Mouse (Mus musculus): ENCODE measurements around the gene Arhgef25. TPM values are rescaled to one million over a fixed set of nuclear protein-coding genes. Genes with fewer than 3 reads are reported as not detected.
"Not testable (repeated sequence)": the region's sequence is repeated elsewhere in the genome, so short reads cannot be mapped to it uniquely, and the experiment has no call there.

Gene Arhgef25
- polyA plus RNA-seq, 1 experiment from 2014 or later = 19.6 TPM

- peaks cover 21% of the 10 kb centered on the region for H3K4me1 ChIP-seq (ENCODE audit: control insufficient read depth, insufficient read depth, low read length)
Observed at GRCm38 (mm10) chr10:127167614-127168192, 22.2 kb downstream of the Arhgef25 start.

GRCm38 (mm10) chr10:127166771-127167613 lies 22.9 kb downstream of the Arhgef25 start:
- H3K27me3 ChIP-seq (ENCODE audit: control insufficient read depth, insufficient read depth, low read depth, low read length) = peaks cover 11% of the 10 kb centered on the region
- H3K36me3 ChIP-seq (ENCODE audit: control insufficient read depth, insufficient read depth, low read length) = peaks cover 6% of the 10 kb centered on the region; the same call in 1 of the 2 replicates
- WGBS = 22% methylated on average over 15 of the region's 15 CpGs
- no peaks in the 10 kb centered on the region for H3K9me3 ChIP-seq (replicated peaks; ENCODE audit: control insufficient read depth, low read length, poor library complexity, severe bottlenecking)
- peak overlapping the region; percentile 94 for H3K9ac ChIP-seq (ENCODE audit: low read depth, low read length)
- ATAC-seq = no peak
- H3K4me2 ChIP-seq (ENCODE audit: low read length) = peak overlapping the region; percentile 75
- H3K4me1 ChIP-seq (ENCODE audit: control insufficient read depth, insufficient read depth, low read length) = peaks cover 21% of the 10 kb centered on the region
- peak overlapping the region; percentile 89 for H3K4me3 ChIP-seq (ENCODE audit: low read depth, low read length)
- peak overlapping the region; percentile 95 for H3K27ac ChIP-seq (ENCODE audit: low read length)

More at GRCm38 (mm10) chr10:127167614-127168192, 22.2 kb downstream of the Arhgef25 start:
- Histone ChIP-seq H3K4me3 (ENCODE audit: low read depth, low read length) (no peak overlapping the region), H3K27me3 (ENCODE audit: control insufficient read depth, insufficient read depth, low read depth, low read length) (peaks cover 13% of the 10 kb centered on the region), H3K4me2 (ENCODE audit: low read length) (peak overlapping the region; percentile 3; the same call in 1 of the 2 replicates), H3K36me3 (ENCODE audit: control insufficient read depth, insufficient read depth, low read length) (peaks cover 10% of the 10 kb centered on the region; the same call in 1 of the 2 replicates), H3K27ac (ENCODE audit: low read length) (no peak overlapping the region), H3K9ac (ENCODE audit: low read depth, low read length) (no peak overlapping the region), H3K9me3 (replicated peaks; ENCODE audit: control insufficient read depth, low read length, poor library complexity, severe bottlenecking) (no peaks in the 10 kb centered on the region)
- no peak for ATAC-seq
- WGBS = 58% methylated on average over 10 of the region's 10 CpGs

GRCm38 (mm10) chr10:127166404-127166715 lies 23.5 kb downstream of the Arhgef25 start:
- Histone ChIP-seq H3K27ac (ENCODE audit: low read length) (peak overlapping the region; percentile 95), H3K36me3 (ENCODE audit: control insufficient read depth, insufficient read depth, low read length) (no peaks in the 10 kb centered on the region; the same call in 1 of the 2 replicates), H3K9ac (ENCODE audit: low read depth, low read length) (peak overlapping the region; percentile 94), H3K9me3 (replicated peaks; ENCODE audit: control insufficient read depth, low read length, poor library complexity, severe bottlenecking) (no peaks in the 10 kb centered on the region), H3K4me3 (ENCODE audit: low read depth, low read length) (peak overlapping the region; percentile 89), H3K27me3 (ENCODE audit: control insufficient read depth, insufficient read depth, low read depth, low read length) (peaks cover 8% of the 10 kb centered on the region), H3K4me1 (ENCODE audit: control insufficient read depth, insufficient read depth, low read length) (peaks cover 21% of the 10 kb centered on the region), H3K4me2 (ENCODE audit: low read length) (peak overlapping the region; percentile 75)
- 2% methylated on average over 11 of the region's 11 CpGs for WGBS
- ATAC-seq = 0 out of 2 replicates have a peak, but pooled peaks have one; percentile 11

- Histone ChIP-seq H3K27ac (ENCODE audit: low read length) (peak overlapping the region; percentile 95), H3K9ac (ENCODE audit: low read depth, low read length) (peak overlapping the region; percentile 94), H3K36me3 (ENCODE audit: control insufficient read depth, insufficient read depth, low read length) (no peaks in the 10 kb centered on the region), H3K4me1 (ENCODE audit: control insufficient read depth, insufficient read depth, low read length) (peaks cover 21% of the 10 kb centered on the region), H3K4me2 (ENCODE audit: low read length) (peak overlapping the region; percentile 75), H3K9me3 (replicated peaks; ENCODE audit: control insufficient read depth, low read length, poor library complexity, severe bottlenecking) (no peaks in the 10 kb centered on the region), H3K4me3 (ENCODE audit: low read depth, low read length) (peak overlapping the region; percentile 89), H3K27me3 (ENCODE audit: control insufficient read depth, insufficient read depth, low read depth, low read length) (peaks cover 8% of the 10 kb centered on the region)
- under 1% methylated on average over 48 of the region's 56 CpGs for WGBS
- peak; percentile 59 for ATAC-seq
Observed at GRCm38 (mm10) chr10:127165654-127166403, 24.1 kb downstream of the Arhgef25 start.

- Histone ChIP-seq H3K9ac (ENCODE audit: low read depth, low read length) (peak overlapping the region; percentile 94), H3K4me3 (ENCODE audit: low read depth, low read length) (peak overlapping the region; percentile 89), H3K27ac (ENCODE audit: low read length) (peak overlapping the region; percentile 95), H3K4me1 (ENCODE audit: control insufficient read depth, insufficient read depth, low read length) (peaks cover 16% of the 10 kb centered on the region), H3K27me3 (ENCODE audit: control insufficient read depth, insufficient read depth, low read depth, low read length) (peaks cover 8% of the 10 kb centered on the region; the same call in 1 of the 2 replicates), H3K4me2 (ENCODE audit: low read length) (peak overlapping the region; percentile 75), H3K9me3 (replicated peaks; ENCODE audit: control insufficient read depth, low read length, poor library complexity, severe bottlenecking) (no peaks in the 10 kb centered on the region), H3K36me3 (ENCODE audit: control insufficient read depth, insufficient read depth, low read length) (no peaks in the 10 kb centered on the region)
- under 1% methylated on average over 39 of the region's 42 CpGs for WGBS
- peak; percentile 57 for ATAC-seq
Observed at GRCm38 (mm10) chr10:127165354-127165653, 24.6 kb downstream of the Arhgef25 start.

GRCm38 (mm10) chr10:127164631-127165353 lies 25.1 kb downstream of the Arhgef25 start, which contains the start of gene B4galnt1:
Gene B4galnt1 (plus strand): TSS chr10:127165225.
- Histone ChIP-seq H3K36me3 (ENCODE audit: control insufficient read depth, insufficient read depth, low read length) (no peaks in the 10 kb centered on the region), H3K27me3 (ENCODE audit: control insufficient read depth, insufficient read depth, low read depth, low read length) (peaks cover 8% of the 10 kb centered on the region; the same call in 1 of the 2 replicates), H3K4me2 (ENCODE audit: low read length) (peak within 1 kb of the TSS; percentile 75), H3K27ac (ENCODE audit: low read length) (peak within 1 kb of the TSS; percentile 95), H3K9me3 (replicated peaks; ENCODE audit: control insufficient read depth, low read length, poor library complexity, severe bottlenecking) (no peaks in the 10 kb centered on the region), H3K9ac (ENCODE audit: low read depth, low read length) (peak within 1 kb of the TSS; percentile 94), H3K4me3 (ENCODE audit: low read depth, low read length) (peak within 1 kb of the TSS; percentile 89), H3K4me1 (ENCODE audit: control insufficient read depth, insufficient read depth, low read length) (peaks cover 13% of the 10 kb centered on the region)
- peak; percentile 90 for ATAC-seq
- 2% methylated on average over 48 of the region's 52 CpGs for WGBS

GRCm38 (mm10) chr10:127164190-127164589 lies 25.7 kb downstream of the Arhgef25 start:
- Histone ChIP-seq H3K9ac (ENCODE audit: low read depth, low read length) (no peak overlapping the region), H3K4me1 (ENCODE audit: control insufficient read depth, insufficient read depth, low read length) (peaks cover 11% of the 10 kb centered on the region), H3K27me3 (ENCODE audit: control insufficient read depth, insufficient read depth, low read depth, low read length) (peaks cover 2% of the 10 kb centered on the region; the same call in 1 of the 2 replicates), H3K36me3 (ENCODE audit: control insufficient read depth, insufficient read depth, low read length) (no peaks in the 10 kb centered on the region), H3K27ac (ENCODE audit: low read length) (peak overlapping the region; percentile 95), H3K4me2 (ENCODE audit: low read length) (peak overlapping the region; percentile 75), H3K4me3 (ENCODE audit: low read depth, low read length) (no peak overlapping the region; the same call in 1 of the 2 replicates), H3K9me3 (replicated peaks; ENCODE audit: control insufficient read depth, low read length, poor library complexity, severe bottlenecking) (no peaks in the 10 kb centered on the region)
- WGBS = 95% methylated on average over 4 of the region's 4 CpGs
- ATAC-seq = no peak

GRCm38 (mm10) chr10:127162771-127163261 lies 27.1 kb downstream of the Arhgef25 start:
- not testable (repeated sequence) for H3K4me3 ChIP-seq (ENCODE audit: low read depth, low read length); H3K9ac ChIP-seq (ENCODE audit: low read depth, low read length); H3K36me3 ChIP-seq (ENCODE audit: control insufficient read depth, insufficient read depth, low read length); ATAC-seq; H3K27me3 ChIP-seq (ENCODE audit: control insufficient read depth, insufficient read depth, low read depth, low read length); H3K4me2 ChIP-seq (ENCODE audit: low read length); H3K9me3 ChIP-seq (replicated peaks; ENCODE audit: control insufficient read depth, low read length, poor library complexity, severe bottlenecking); H3K27ac ChIP-seq (ENCODE audit: low read length)
- peaks cover 10% of the 10 kb centered on the region for H3K4me1 ChIP-seq (ENCODE audit: control insufficient read depth, insufficient read depth, low read length)
- WGBS = 67% methylated on average over 7 of the region's 7 CpGs
